Mouse (Mus musculus) forebrain, embryonic 13.5 days (tissue): ENCODE data around the gene Mrpl23. TPM values are rescaled to one million over a fixed set of nuclear protein-coding genes. Genes with fewer than 3 reads are reported as not detected.

Experiments
- ATAC-seq: fragments of 200-750 bp; cut with Nextera tagmentation; 2 replicates; pipeline ENCODE4 v1.8.0; 2017
- H3K27ac ChIP-seq: fragments of 300-500 bp; sonication (generic); 2 replicates; pipeline ENCODE4 v1.5.1; 2015; ENCODE audit warnings: inconsistent platforms, mild to moderate bottlenecking, moderate library complexity
- H3K27me3 ChIP-seq: fragments of 300-500 bp; sonication (generic); 2 replicates; pipeline ENCODE4 v1.6.1; 2015; ENCODE audit warnings: mild to moderate bottlenecking, inconsistent platforms
- H3K36me3 ChIP-seq: fragments of 300-500 bp; sonication (generic); 2 replicates; pipeline ENCODE4 v1.6.1; 2015; ENCODE audit warnings: mild to moderate bottlenecking, inconsistent platforms; ENCODE audit not compliant: poor library complexity, severe bottlenecking
- H3K4me1 ChIP-seq: fragments of 300-500 bp; sonication (generic); 2 replicates; pipeline ENCODE4 v1.6.1; 2015; ENCODE audit warnings: inconsistent platforms
- H3K4me2 ChIP-seq: fragments of 300-500 bp; sonication (generic); 2 replicates; pipeline ENCODE4 v1.6.1; 2015; ENCODE audit warnings: inconsistent platforms, mild to moderate bottlenecking, moderate library complexity
- H3K4me3 ChIP-seq: fragments of 300-500 bp; sonication (generic); 2 replicates; pipeline ENCODE4 v1.5.1; 2015; ENCODE audit warnings: mild to moderate bottlenecking, inconsistent platforms
- H3K9ac ChIP-seq: fragments of 300-500 bp; sonication (generic); 2 replicates; pipeline ENCODE4 v1.6.1; 2015; ENCODE audit warnings: mild to moderate bottlenecking, inconsistent platforms
- H3K9me3 ChIP-seq: fragments of 300-500 bp; sonication (generic); replicated peaks from 2 replicates; pipeline ENCODE4 v1.6.1; 2016; ENCODE audit warnings: inconsistent platforms
- WGBS: fragments of 180-500 bp; shearing (Covaris S2); methylation state at CpG from one replicate; pipeline ENCODE4 v1.1.7; 2015; 5-methylcytosine and 5-hydroxymethylcytosine counted together
- polyA plus RNA-seq: library from polyadenylated mRNA; unstranded; fragments of >200 nt; fragmentation: Nextera tagmentation; extraction: Ambion mirVana; gene quantifications from 2 replicates; pipeline ENCODE4 v1.2.1, GENCODE M21; 2015

Gene Mrpl23
- polyA plus RNA-seq, 1 experiment from 2014 or later: 16.5 TPM

- H3K9me3 ChIP-seq: no peaks in the 10 kb centered on the region
- WGBS: 92% methylated on average over 8 of the region's 8 CpGs
- no peak overlapping the region for H3K4me3 ChIP-seq
- H3K4me2 ChIP-seq: no peak overlapping the region
- no peak overlapping the region for H3K9ac ChIP-seq
- H3K27me3 ChIP-seq: no peaks in the 10 kb centered on the region
- H3K27ac ChIP-seq: no peak overlapping the region
- no peak for ATAC-seq
- no peaks in the 10 kb centered on the region for H3K36me3 ChIP-seq
- peaks cover 14% of the 10 kb centered on the region for H3K4me1 ChIP-seq
These were observed 23.0 kb downstream of the Mrpl23 start for GRCm38 (mm10) chr7:142555366-142556088.

- no peak for ATAC-seq
- Histone ChIP-seq H3K36me3 (no peaks in the 10 kb centered on the region), H3K4me2 (no peak overlapping the region), H3K4me1 (peaks cover 15% of the 10 kb centered on the region), H3K27ac (no peak overlapping the region), H3K9ac (no peak overlapping the region), H3K9me3 (no peaks in the 10 kb centered on the region), H3K4me3 (no peak overlapping the region), H3K27me3 (no peaks in the 10 kb centered on the region)
- WGBS: 89% methylated on average over 2 of the region's 2 CpGs
These were observed 23.6 kb downstream of the Mrpl23 start for GRCm38 (mm10) chr7:142556089-142556476.

- no peaks in the 10 kb centered on the region for H3K36me3 ChIP-seq
- no peak overlapping the region for H3K9ac ChIP-seq
- 19% methylated on average over 6 of the region's 6 CpGs for WGBS
- no peak for ATAC-seq
- no peak overlapping the region for H3K27ac ChIP-seq
- no peaks in the 10 kb centered on the region for H3K27me3 ChIP-seq
- H3K4me1 ChIP-seq: peaks cover 19% of the 10 kb centered on the region
- no peak overlapping the region for H3K4me3 ChIP-seq
- no peaks in the 10 kb centered on the region for H3K9me3 ChIP-seq
- H3K4me2 ChIP-seq: no peak overlapping the region
These were observed 25.2 kb downstream of the Mrpl23 start for GRCm38 (mm10) chr7:142557696-142558095.

GRCm38 (mm10) chr7:142558511-142559146 is 26.1 kb downstream of the Mrpl23 start:
- Histone ChIP-seq H3K36me3 (no peaks in the 10 kb centered on the region), H3K4me2 (no peak overlapping the region), H3K4me1 (peaks cover 22% of the 10 kb centered on the region), H3K27me3 (no peaks in the 10 kb centered on the region), H3K9me3 (no peaks in the 10 kb centered on the region), H3K27ac (no peak overlapping the region), H3K4me3 (no peak overlapping the region), H3K9ac (no peak overlapping the region)
- WGBS: 92% methylated on average over 9 of the region's 9 CpGs
- ATAC-seq: no peak

- Histone ChIP-seq H3K9me3 (no peaks in the 10 kb centered on the region), H3K4me1 (peaks cover 11% of the 10 kb centered on the region), H3K4me2 (no peak overlapping the region), H3K27ac (no peak overlapping the region), H3K9ac (no peak overlapping the region), H3K4me3 (no peak overlapping the region), H3K36me3 (no peaks in the 10 kb centered on the region), H3K27me3 (no peaks in the 10 kb centered on the region)
- WGBS: 68% methylated on average over 5 of the region's 5 CpGs
- no peak for ATAC-seq
These were observed 27.2 kb downstream of the Mrpl23 start for GRCm38 (mm10) chr7:142559651-142560175.

- no peak overlapping the region for H3K4me3 ChIP-seq
- no peak overlapping the region for H3K9ac ChIP-seq
- no peak overlapping the region for H3K4me2 ChIP-seq
- no peaks in the 10 kb centered on the region for H3K27me3 ChIP-seq
- 31% methylated on average over 18 of the region's 18 CpGs for whole genome bisulfite sequencing
- H3K4me1 ChIP-seq: peaks cover 8% of the 10 kb centered on the region
- H3K36me3 ChIP-seq: no peaks in the 10 kb centered on the region
- H3K27ac ChIP-seq: no peak overlapping the region
- ATAC-seq: no peak
- no peaks in the 10 kb centered on the region for H3K9me3 ChIP-seq
These were observed 28.7 kb downstream of the Mrpl23 start for GRCm38 (mm10) chr7:142560942-142561855.

GRCm38 (mm10) chr7:142561856-142562404 is 29.4 kb downstream of the Mrpl23 start:
- 78% methylated on average over 4 of the region's 4 CpGs for WGBS
- ATAC-seq: no peak
- Histone ChIP-seq H3K27ac (no peak overlapping the region), H3K4me1 (peaks cover 8% of the 10 kb centered on the region), H3K9me3 (no peaks in the 10 kb centered on the region), H3K9ac (no peak overlapping the region), H3K27me3 (no peaks in the 10 kb centered on the region), H3K4me3 (no peak overlapping the region), H3K4me2 (no peak overlapping the region), H3K36me3 (no peaks in the 10 kb centered on the region)

GRCm38 (mm10) chr7:142563168-142563567 is 30.7 kb downstream of the Mrpl23 start:
- Histone ChIP-seq H3K36me3 (no peaks in the 10 kb centered on the region), H3K9ac (no peak overlapping the region), H3K4me3 (no peak overlapping the region), H3K4me1 (peaks cover 8% of the 10 kb centered on the region), H3K27ac (no peak overlapping the region), H3K27me3 (no peaks in the 10 kb centered on the region), H3K4me2 (no peak overlapping the region), H3K9me3 (no peaks in the 10 kb centered on the region)
- 38% methylated on average over 6 of the region's 6 CpGs for WGBS
- ATAC-seq: no peak

- H3K9ac ChIP-seq: no peak overlapping the region
- H3K9me3 ChIP-seq: no peaks in the 10 kb centered on the region
- ATAC-seq: no peak
- H3K27ac ChIP-seq: no peak overlapping the region
- H3K36me3 ChIP-seq: no peaks in the 10 kb centered on the region
- H3K4me1 ChIP-seq: peaks cover 13% of the 10 kb centered on the region
- H3K27me3 ChIP-seq: no peaks in the 10 kb centered on the region
- no peak overlapping the region for H3K4me2 ChIP-seq
- WGBS: 74% methylated on average over 11 of the region's 11 CpGs
- H3K4me3 ChIP-seq: no peak overlapping the region
These were observed 32.6 kb downstream of the Mrpl23 start for GRCm38 (mm10) chr7:142564955-142565643.

- Histone ChIP-seq H3K36me3 (no peaks in the 10 kb centered on the region), H3K4me2 (no peak overlapping the region), H3K27me3 (no peaks in the 10 kb centered on the region), H3K4me3 (no peak overlapping the region), H3K9ac (no peak overlapping the region), H3K9me3 (no peaks in the 10 kb centered on the region), H3K27ac (no peak overlapping the region), H3K4me1 (peaks cover 10% of the 10 kb centered on the region)
- ATAC-seq: no peak
- 84% methylated on average over 9 of the region's 9 CpGs for WGBS
These were observed 34.0 kb downstream of the Mrpl23 start for GRCm38 (mm10) chr7:142566512-142566911.

- H3K4me2 ChIP-seq: no peak overlapping the region
- H3K27me3 ChIP-seq: no peaks in the 10 kb centered on the region
- H3K9me3 ChIP-seq: no peaks in the 10 kb centered on the region
- ATAC-seq: no peak
- H3K36me3 ChIP-seq: no peaks in the 10 kb centered on the region
- no peak overlapping the region for H3K9ac ChIP-seq
- 53% methylated on average over 8 of the region's 8 CpGs for WGBS
- 0 out of 2 replicates have a peak, but pooled peaks cover 11% of the 10 kb centered on the region for H3K4me1 ChIP-seq
- no peak overlapping the region for H3K27ac ChIP-seq
- no peak overlapping the region for H3K4me3 ChIP-seq
These were observed 36.5 kb downstream of the Mrpl23 start for GRCm38 (mm10) chr7:142568985-142569384.
